Mouse (Mus musculus): ENCODE measurements around the gene Unc13b. TPM values are rescaled to one million over a fixed set of nuclear protein-coding genes. Genes with fewer than 3 reads are reported as not detected.

Unc13b gene
- polyA plus RNA-seq, 1 experiment from 2014 or later = 9.0 TPM

Other genes with a start within 250 kb of the Unc13b start
- not detected in 2 replicates for gene Fam205a1, start 205.1 kb upstream of the Unc13b start, polyA plus RNA-seq (2014; fragmentation: Nextera tagmentation; extraction: Ambion mirVana)
- 0.14 and 0.16 TPM in 2 replicates for gene Gm12394, start 202.2 kb upstream of the Unc13b start, polyA plus RNA-seq (2014; fragmentation: Nextera tagmentation; extraction: Ambion mirVana)
- gene Fam205c, start 184.7 kb upstream of the Unc13b start, polyA plus RNA-seq (2014; fragmentation: Nextera tagmentation; extraction: Ambion mirVana) = 0.35 TPM in 1 of 2 replicates, not detected in the other
- 0.41 and 1.1 TPM in 2 replicates for gene Phf24, start 142.3 kb upstream of the Unc13b start, polyA plus RNA-seq (2014; fragmentation: Nextera tagmentation; extraction: Ambion mirVana)
- 5.1 and 6.8 TPM in 2 replicates for gene Dnajb5, start 109.1 kb upstream of the Unc13b start, polyA plus RNA-seq (2014; fragmentation: Nextera tagmentation; extraction: Ambion mirVana)
- gene 1700022I11Rik, start 89.3 kb upstream of the Unc13b start, polyA plus RNA-seq (2014; fragmentation: Nextera tagmentation; extraction: Ambion mirVana) = 0.34 and 0.37 TPM in 2 replicates
- 351 and 554 TPM in 2 replicates for gene Vcp, start 58.4 kb upstream of the Unc13b start, polyA plus RNA-seq (2014; fragmentation: Nextera tagmentation; extraction: Ambion mirVana)
- 11.8 and 16.9 TPM in 2 replicates for gene Fancg, start 48.4 kb upstream of the Unc13b start, polyA plus RNA-seq (2014; fragmentation: Nextera tagmentation; extraction: Ambion mirVana)
- 14.5 and 21.0 TPM in 2 replicates for gene Pigo, start 33.1 kb upstream of the Unc13b start, polyA plus RNA-seq (2014; fragmentation: Nextera tagmentation; extraction: Ambion mirVana)
- 353 and 454 TPM in 2 replicates for gene Stoml2, start 27.2 kb upstream of the Unc13b start, polyA plus RNA-seq (2014; fragmentation: Nextera tagmentation; extraction: Ambion mirVana)
- 6.8 and 8.3 TPM in 2 replicates for gene Fam214b, start 12.7 kb upstream of the Unc13b start, polyA plus RNA-seq (2014; fragmentation: Nextera tagmentation; extraction: Ambion mirVana)
- 0.31 and 0.43 TPM in 2 replicates for gene Atp8b5, start 208.2 kb downstream of the Unc13b start, polyA plus RNA-seq (2014; fragmentation: Nextera tagmentation; extraction: Ambion mirVana)